Mouse (Mus musculus) gastrocnemius, postnatal 36 days (tissue): Measurements from ENCODE around the gene Gclm. TPM values are rescaled to one million over a fixed set of nuclear protein-coding genes. Genes with fewer than 3 reads are reported as not detected.
A peak's percentile ranks its signal among the peaks of the same experiment; 100 is the strongest.

ENCODE experiments used
- DNase-seq, 2 experiments: peaks; one replicate each; pipeline ENCODE4 v3.0.0; 2022
- intact Hi-C: fragments of 180-260 bp; cut with DNase I; formaldehyde crosslinking; loops from one replicate; pipeline ENCODE4 v1.15.1; 2025
- long read RNA-seq, 2 experiments: library from polyadenylated mRNA; stranded (forward); transcript quantifications; one replicate each; pipeline ENCODE4 v2.0.0; 2021
- total RNA-seq, 2 experiments: library from RNA; stranded (reverse); gene quantifications; 2 replicates each; pipeline ENCODE4 v1.2.3; 2021

The Gclm gene
- total RNA-seq: 10 to 100 TPM; 32.2 to 47.4 TPM
- long read RNA-seq, experiment 1, full-length matches to known transcripts: 25 of 28 reads
- long read RNA-seq, experiment 1, partial matches to known transcripts: 0 of 28 reads
- long read RNA-seq, experiment 1, other reads (novel, unspliced or antisense): 3 of 28 reads
- long read RNA-seq, experiment 2, full-length matches to known transcripts: 25 of 30 reads
- long read RNA-seq, experiment 2, partial matches to known transcripts: 1 of 30 reads
- long read RNA-seq, experiment 2, other reads (novel, unspliced or antisense): 4 of 30 reads

DNA sequence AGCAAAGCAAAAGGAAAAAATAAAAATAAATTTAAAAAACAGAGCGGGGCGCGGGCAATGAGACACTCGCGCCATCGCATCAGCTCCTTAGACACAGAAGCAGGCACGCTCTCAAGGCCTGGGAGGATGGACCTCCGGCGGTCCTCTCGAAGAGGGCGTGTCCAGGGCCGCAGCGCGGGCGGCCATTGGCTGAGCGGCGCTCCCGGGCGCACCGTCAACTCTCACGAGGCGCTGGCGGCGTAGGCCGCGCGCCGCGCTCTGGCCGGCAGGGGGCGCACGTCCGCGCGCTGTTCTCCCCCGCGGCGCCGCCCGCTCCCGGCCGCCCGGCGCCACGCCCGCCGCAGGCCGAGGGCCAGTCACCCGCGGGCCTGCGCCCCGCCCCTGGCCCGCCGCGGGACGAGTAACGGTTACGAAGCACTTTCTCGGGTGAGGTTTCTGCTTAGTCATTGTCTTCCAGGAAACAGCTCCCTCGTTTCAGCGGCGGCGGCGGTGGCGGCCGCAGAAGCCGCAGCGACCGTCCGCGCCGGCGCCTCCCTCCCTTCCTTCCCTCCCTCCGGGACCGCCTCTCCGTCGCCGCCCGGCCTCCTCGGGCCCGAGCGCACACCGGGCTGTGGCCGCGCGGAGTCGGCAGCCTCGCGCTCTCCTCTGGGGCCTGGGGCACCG, at the start of gene Gclm:
Gclm (plus strand) TSS at position 343 of the 663 bp plus-strand sequence.
- DNase-seq: peak; percentile 88 to 89
- intact Hi-C loops: no loop called here

DNA sequence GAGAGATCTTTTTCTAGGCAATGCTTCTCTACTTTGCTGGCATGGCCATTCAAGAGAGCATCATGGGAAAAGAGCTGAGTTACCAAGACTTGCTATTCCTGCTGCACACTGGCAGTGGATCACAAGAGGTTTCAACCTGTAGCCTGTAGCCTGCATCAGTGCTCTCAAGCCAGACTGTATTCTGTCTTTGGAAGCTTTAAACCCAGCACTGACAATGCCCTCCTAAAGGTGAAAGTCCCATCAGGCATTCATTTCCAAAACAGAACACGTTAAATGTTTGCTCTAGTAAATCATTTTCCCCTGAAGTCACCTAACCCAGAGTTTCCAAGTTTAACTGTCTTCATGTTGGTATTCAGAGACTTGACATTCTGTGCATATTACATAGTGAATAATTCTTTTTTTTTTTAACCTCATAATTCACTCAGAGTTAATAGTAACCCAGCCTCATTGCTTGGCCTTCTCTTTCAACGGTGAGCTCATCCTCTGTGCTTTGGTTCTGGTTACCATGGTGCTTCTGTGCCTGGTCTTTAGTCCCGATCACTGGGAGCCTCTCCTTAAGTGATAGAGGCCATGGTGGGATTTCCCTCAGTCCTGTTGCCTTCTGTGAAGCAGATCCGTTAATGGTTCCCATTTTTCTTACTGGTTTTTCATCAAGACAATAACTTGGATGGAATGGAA, 48.6 kb upstream of the Gclm start:
- no peak for DNase-seq
- intact Hi-C loops: no loop called here

- DNase-seq: no peak
- intact Hi-C loops: no loop called here
Observed at GRCm38 (mm10) chr3:122198532-122198931, 46.8 kb upstream of the Gclm start.

- DNase-seq: no peak
- intact Hi-C loops: no loop called here
Observed at GRCm38 (mm10) chr3:122198966-122199381, 46.4 kb upstream of the Gclm start.

GRCm38 (mm10) chr3:122199600-122199999, 45.8 kb upstream of the Gclm start:
- no peak for DNase-seq
- intact Hi-C loops: no loop called here

- intact Hi-C loops: no loop called here
- no peak for DNase-seq
Observed at GRCm38 (mm10) chr3:122200017-122200416, 45.3 kb upstream of the Gclm start.

GRCm38 (mm10) chr3:122200447-122200846, 44.9 kb upstream of the Gclm start:
- intact Hi-C loops: no loop called here
- DNase-seq: no peak

DNA sequence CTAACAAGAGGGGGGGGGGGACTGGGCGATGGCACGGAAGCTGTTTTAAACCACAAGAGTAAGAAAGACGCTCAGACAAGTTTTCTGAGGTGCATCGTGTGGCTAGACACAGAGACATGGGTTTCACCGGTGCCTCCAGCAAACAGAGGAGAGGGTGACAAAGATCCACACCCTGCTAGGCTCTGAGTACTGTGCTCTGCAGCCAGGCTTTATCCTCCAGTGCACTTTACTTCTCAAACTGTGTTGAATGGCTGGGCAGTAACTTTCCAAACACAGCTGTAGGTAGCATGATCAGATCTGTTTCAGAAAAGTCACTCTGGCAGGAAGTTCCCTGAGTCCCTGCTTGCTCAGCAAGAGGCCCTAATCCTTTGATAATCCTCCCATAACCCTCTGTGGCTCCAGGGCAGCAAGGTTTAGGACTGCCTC, 43.0 kb upstream of the Gclm start:
- intact Hi-C loops: no loop called here
- DNase-seq: no peak

DNA sequence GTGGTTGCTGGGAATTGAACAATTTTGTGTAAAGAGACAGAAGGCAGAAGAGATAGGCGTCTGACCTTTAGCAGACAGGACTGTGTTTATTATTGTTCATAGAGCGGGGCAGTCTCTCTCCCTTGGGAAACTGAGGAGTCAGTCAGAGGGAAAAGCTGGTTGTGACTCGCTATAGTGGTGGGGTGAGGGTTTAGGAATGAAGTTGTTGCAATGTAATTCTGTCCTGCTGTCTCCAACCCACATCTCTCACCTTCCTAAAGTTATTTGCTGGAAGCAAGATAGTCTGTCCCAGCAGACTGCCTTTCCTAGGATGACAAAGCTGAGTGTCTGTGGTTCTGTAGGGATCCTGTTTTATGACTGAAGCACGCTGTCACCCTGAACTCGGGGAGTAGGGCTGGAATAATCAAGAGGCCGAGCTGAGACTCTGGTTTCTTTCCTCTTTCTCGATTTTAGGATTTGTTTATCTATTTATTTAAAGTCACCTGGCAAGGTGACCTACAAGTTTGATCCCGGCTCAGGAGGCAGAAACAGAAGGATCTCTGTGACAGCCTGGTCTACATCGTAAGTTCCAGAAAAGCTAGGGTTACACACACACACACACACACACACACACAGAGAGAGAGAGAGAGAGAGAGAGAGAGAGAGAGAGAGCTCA, 41.6 kb upstream of the Gclm start:
- intact Hi-C loops: no loop called here
- no peak for DNase-seq

GRCm38 (mm10) chr3:122205753-122206152, 39.6 kb upstream of the Gclm start:
- DNase-seq: no peak

GRCm38 (mm10) chr3:122206279-122207070, 38.9 kb upstream of the Gclm start:
- intact Hi-C loops: no loop called here
- DNase-seq: no peak

More at GRCm38 (mm10) chr3:122205753-122206152, 39.6 kb upstream of the Gclm start:
- intact Hi-C loops: no loop called here

DNA sequence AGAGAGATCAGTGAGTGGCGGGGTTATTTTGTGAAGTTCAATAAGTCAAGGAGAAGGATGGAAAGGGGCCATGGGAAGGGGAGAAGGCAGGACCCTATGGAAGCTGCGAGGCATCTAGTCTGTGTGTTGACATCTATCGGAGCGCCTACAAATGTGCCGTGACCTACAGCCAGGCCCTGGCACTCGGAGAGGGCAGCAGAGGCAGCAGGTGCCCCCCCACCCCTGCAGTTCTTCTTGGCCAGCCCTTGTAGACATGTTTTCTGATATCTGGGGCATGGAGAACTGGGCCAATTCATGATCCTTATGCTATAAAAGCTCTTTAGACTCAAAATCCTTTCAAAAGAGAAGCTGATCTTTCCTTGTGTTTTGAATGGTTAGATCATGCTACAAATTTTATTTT, 37.6 kb upstream of the Gclm start:
- intact Hi-C loops: no loop called here
- DNase-seq: no peak

DNA sequence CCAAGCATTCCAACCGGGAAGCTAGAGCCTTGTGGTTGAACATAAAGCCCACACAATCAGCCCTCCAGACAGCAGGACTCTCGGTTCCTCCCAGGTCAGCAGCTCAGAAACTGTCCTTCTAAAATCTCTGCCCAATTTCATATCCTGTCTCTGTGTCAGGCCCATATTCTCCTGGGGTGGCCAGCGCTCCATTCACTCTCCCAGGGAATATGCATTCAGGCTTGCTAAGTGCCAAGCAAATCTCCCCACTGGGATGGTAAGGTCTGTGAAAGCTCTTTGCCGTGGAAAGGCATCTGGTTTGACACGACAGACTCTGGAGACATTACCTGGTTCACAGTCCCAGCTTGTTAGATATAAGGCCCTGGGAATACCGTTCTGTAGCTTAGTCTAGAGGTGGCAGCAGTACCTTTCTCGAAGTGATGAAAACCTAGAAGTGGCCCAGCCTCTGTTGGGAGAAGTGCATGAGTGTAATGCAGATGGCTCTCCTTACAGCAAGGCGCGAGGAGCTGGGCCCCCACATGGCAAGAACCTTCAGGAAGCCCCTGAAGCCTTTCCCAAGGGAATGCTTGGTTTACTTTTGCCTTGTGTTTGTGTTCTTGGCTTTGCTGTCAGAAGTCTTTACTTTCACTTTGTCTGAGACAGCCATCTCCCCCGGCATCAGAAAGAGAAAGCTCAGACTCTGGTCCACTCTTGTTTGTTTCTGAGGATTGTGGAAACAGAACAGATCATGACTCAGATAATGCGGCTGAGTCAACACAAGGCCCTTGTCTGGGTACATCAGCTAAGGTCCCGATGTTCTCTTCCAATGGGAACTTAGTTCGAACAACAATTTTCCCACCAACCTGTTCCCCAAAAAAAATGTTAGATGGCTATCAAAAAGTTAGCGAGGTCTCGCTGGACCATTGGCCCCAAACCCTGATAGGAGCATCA, 36.8 kb upstream of the Gclm start:
- DNase-seq: no peak
- intact Hi-C loops: no loop called here

DNA sequence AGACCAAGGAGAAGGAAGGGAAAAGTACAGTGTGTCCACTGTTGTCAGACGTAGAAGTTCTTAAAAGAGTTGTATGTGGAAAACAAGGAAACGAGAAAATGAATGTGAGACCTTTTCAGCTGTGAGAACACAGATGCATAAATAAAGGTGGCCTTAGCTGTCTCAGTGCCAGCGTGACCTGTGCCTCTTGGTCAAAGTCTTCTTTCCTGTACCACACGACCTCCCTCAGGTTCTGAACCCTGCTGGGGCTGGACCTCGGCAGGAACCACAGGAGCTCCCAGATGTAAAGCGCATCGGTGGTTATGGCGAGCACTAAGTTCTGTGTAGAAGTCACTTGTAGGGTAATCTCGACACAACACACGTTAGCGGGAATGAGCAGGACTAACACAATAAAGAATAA, 35.8 kb upstream of the Gclm start:
- intact Hi-C loops: no loop called here

GRCm38 (mm10) chr3:122210434-122210833, 34.9 kb upstream of the Gclm start:
- DNase-seq: no peak
- intact Hi-C loops: no loop called here

More for the DNA sequence above, 35.8 kb upstream of the Gclm start:
- no peak for DNase-seq

DNA sequence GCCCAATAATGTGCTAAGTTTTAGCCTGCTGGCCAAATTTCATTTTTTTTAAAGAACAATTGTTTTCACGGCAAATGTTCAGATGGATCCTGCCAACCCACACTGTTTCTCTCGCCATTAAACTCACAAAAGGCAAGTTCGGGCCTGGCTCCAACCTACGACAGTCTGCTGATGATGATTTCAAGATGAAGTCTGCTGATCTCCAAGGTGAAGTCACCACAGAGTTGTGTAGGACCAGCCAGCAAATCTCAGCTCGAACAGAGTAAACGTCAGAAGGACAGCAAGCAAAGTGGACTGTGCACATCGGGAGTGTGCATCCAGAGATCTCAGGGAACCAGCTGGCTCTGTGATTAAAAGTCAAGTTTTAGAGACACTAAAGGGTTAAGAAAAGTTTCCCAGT, 34.5 kb upstream of the Gclm start:
- no peak for DNase-seq
- intact Hi-C loops: no loop called here

DNA sequence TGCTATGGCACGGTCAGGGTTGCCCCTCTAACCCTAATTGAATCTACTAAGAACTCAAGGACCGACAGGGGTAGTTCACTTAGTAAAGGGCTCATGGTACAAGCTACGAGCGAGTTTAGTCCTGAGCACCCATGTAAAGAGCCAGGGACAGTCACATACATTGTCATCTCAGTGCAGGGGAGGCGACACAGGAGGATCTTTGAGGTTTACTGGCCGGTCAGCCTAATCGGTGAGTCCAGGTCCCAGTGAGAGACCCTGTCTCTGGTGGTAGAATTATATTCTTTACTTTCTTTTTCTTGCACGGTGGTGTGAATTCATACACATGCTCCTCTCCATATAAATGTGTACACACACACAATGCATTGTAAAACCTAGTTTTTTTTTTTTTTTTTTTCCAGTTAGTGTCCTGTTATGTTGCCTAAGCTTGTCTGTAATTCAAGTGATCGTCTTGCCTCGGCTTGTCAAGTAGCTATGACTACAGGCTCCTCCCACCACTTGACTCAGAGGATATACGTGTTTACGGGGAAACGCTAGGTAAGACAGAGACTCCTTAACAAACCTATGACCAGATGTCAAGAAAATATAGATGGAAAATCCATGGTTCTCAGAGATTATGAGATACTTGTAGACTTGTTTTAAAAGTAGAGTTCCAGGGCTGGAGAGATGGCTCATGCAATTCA, 33.8 kb upstream of the Gclm start:
- intact Hi-C loops: no loop called here
- DNase-seq: no peak

- intact Hi-C loops: no loop called here
Observed at GRCm38 (mm10) chr3:122221240-122222036, 23.9 kb upstream of the Gclm start.

More at GRCm38 (mm10) chr3:122221240-122222036, 23.9 kb upstream of the Gclm start:
- DNase-seq: no peak
